In the genomic region with DNA sequence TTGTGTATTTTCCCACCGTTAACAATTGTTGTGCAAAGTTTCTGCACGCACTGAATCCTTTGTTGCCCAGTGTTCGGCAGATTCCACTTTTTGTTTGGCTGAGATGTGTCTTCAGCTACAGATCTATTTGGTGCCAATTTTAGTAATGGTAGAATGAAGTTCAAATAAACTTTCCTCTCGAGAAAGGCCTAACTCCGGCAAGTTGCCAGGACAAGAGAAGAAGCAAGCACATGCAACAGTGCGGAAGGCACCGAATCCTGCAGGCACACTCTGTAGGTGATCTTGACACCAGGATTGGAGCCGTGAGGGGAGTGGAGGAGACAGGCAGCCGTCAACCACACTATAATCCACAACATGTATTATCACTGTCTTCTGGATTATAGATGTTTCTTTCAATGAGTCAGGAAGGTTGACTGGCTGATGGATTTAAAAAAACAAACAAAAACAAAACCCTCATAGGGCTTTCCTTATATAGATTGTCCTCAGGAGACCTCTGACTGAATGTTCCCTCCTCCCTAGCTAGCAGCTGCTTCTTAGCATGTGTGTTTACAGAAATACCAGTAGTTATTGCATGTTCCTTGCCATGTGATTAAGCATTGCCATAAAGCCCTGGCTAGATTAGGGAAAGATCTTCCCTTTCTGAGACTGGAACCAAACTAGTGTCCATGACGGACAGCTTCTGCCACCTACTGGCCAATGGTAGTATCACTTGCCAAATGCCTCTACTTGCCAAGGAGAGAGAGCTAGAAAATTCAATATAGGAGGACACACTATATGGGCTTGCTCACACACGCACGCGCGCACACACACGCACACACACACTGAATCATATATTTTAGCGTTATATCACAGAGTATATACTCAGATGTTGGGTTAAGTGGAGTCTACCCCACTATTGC, we compare ENCODE assay signal across 8 mouse cellular contexts. TPM values are rescaled to one million over a fixed set of nuclear protein-coding genes. Genes with fewer than 3 reads are reported as not detected.
A peak's percentile ranks its signal among the peaks of the same experiment; 100 is the strongest.
DNase-seq lines count a peak whose midpoint lies in the region.

No protein-coding gene starts in this region.

- peak; percentile 64 for DNase-seq in R1 (ENCODE audit: low read depth, low spot score)
- DNase-seq in cerebellum, adult 9-10 months, result peak; percentile 85
- DNase-seq in frontal cortex, adult 2 months (ENCODE audit: extremely low spot score in 1 of 2, low spot score in 1 of 2), result peak; percentile 67 to 94
- DNase-seq in hindlimb bud, embryonic 11.5 days (ENCODE audit: extremely low spot score, low read depth, low spot score), result peak; percentile 82
- DNase-seq in left cerebral cortex, adult 11 months (ENCODE audit: low spot score), result peak; percentile 65
- DNase-seq in mesoderm, embryonic 11.5 days (ENCODE audit: low read depth, low spot score), result peak; percentile 87
- peak; percentile 85 for DNase-seq in right cerebral cortex, postnatal 14 days
- DNase-seq in urinary bladder, postnatal 10 days (ENCODE audit: low spot score), result peak; percentile 41

RNA-seq across cellular contexts. Expression of a gene that starts 18.0 kb away (rescaled TPM):
- polyA plus RNA-seq in frontal cortex, adult 2 months (2012; rRNA removed), result not detected in 2 replicates

Comparison
In these comparisons a context has a peak if more than half of its experiments do, and no peak if none do; other contexts are left out.
1. Peak in every context shown above with its lines: DNase-seq.